ENCODE assay signal across 15 mouse cellular contexts in the genomic region with DNA sequence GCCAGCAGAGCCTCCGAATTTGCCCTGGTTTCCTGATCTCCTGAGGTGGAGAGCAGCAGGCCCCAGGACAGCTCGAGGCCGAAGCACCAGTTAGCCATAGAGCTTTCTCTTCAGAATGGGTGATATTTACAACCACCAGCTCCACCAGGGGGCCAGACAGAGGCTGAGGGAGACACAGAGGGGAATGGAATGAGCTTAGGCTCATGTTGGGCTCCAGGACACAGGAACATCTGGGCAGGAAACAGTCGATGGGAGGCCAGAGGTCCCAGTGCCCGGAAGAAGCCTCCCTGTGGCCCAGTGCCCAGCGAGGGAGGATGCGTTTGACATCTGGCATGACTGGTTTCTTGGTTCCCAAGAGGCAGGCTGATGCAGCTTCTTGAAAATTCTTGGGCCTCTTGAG. TPM values are rescaled to one million over a fixed set of nuclear protein-coding genes. Genes with fewer than 3 reads are reported as not detected.
A peak's percentile ranks its signal among the peaks of the same experiment; 100 is the strongest.
DNase-seq lines count a peak whose midpoint lies in the region; ATAC-seq lines count a peak whose summit lies in the region.
"Had no signal": no experiment of that assay in that cellular context is flagged by ENCODE, and none has a peak within 500 bp of the region (broad histone marks: within the 10 kb centered on the region; RNA-seq: fewer than 3 reads in every experiment).

No protein-coding gene starts in this region.

- no peaks in the 10 kb centered on the region for H3K27me3 ChIP-seq in kidney, embryonic 14.5 days (ENCODE audit: control insufficient read depth, insufficient read depth, low read length)
- H3K27me3 ChIP-seq: neural tube, embryonic 13.5 days had no signal

- WGBS in kidney, embryonic 14.5 days, result 65% methylated on average over 7 of the region's 7 CpGs

- H3K9ac ChIP-seq in kidney, embryonic 14.5 days (ENCODE audit: low read depth, low read length), result no peak overlapping the region
- H3K9ac ChIP-seq: neural tube, embryonic 13.5 days had no signal

- ATAC-seq in kidney, embryonic 14.5 days (ENCODE audit: low FRiP score, low TSS enrichment), result no peak

- no peaks in the 10 kb centered on the region for H3K9me3 ChIP-seq in kidney, embryonic 14.5 days (ENCODE audit: control insufficient read depth, low read length)
- H3K9me3 ChIP-seq: neural tube, embryonic 13.5 days had no signal

- H3K4me2 ChIP-seq in kidney, embryonic 14.5 days (replicated peaks; ENCODE audit: low read depth, low read length), result no peak overlapping the region
- H3K4me2 ChIP-seq: neural tube, embryonic 13.5 days had no signal

- peak; percentile 38 for DNase-seq in adrenal gland, adult 2 months
- DNase-seq in adrenal gland, adult 18-20 months (ENCODE audit: low spot score in 2 of 2), result no peak
- peak; percentile 21 for DNase-seq in kidney, adult 18-20 months
- peak; percentile 92 for DNase-seq in adipocyte (ENCODE audit: low spot score)
- peak; percentile 58 to 66 for DNase-seq in kidney, postnatal 4 days
- DNase-seq in left cerebral cortex, postnatal 36 days (ENCODE audit: low spot score in 2 of 2), result no peak
- DNase-seq in layer of hippocampus, adult 9-11 months, result no peak
- DNase-seq: B cell, adult 2 months; cerebellum, postnatal 10 days; heart, postnatal 36 days; midbrain, embryonic 14.5 days had no signal

- H3K4me3 ChIP-seq in kidney, embryonic 14.5 days (ENCODE audit: low read length), result no peak overlapping the region
- H3K4me3 ChIP-seq: neural tube, embryonic 13.5 days had no signal

- H3K36me3 ChIP-seq in kidney, embryonic 14.5 days (ENCODE audit: control insufficient read depth, insufficient read depth, low read length), result peaks cover 7% of the 10 kb centered on the region; the same call in 1 of the 2 replicates

- peaks cover 7% of the 10 kb centered on the region; the same call in 1 of the 2 replicates for H3K4me1 ChIP-seq in kidney, embryonic 14.5 days (ENCODE audit: control insufficient read depth, insufficient read depth, low read length)

- no peak overlapping the region for H3K27ac ChIP-seq in kidney, embryonic 14.5 days (ENCODE audit: low read depth, low read length)
- H3K27ac ChIP-seq: neural tube, embryonic 13.5 days had no signal

- intact Hi-C loops in left cerebral cortex, postnatal 36 days (cut with DNase I), result no loop called here

RNA-seq across cellular contexts. Expression of gene Cacng1, which starts 17.8 kb away (rescaled TPM):
- not detected for total RNA-seq in adrenal gland, adult 2 months (2021)
- polyA plus RNA-seq in adrenal gland, adult 2 months (2012; rRNA removed), result 0.08 TPM in 2 replicates
- total RNA-seq in adrenal gland, adult 18-20 months (2021), result under 1 TPM in 1 of 2 experiments, not detected in 1; 0.22 TPM
- 0.36 TPM in 1 of 2 replicates, not detected in the other for polyA plus RNA-seq in kidney, embryonic 14.5 days (2014; fragmentation: Nextera tagmentation; extraction: Ambion mirVana)
- total RNA-seq in left cerebral cortex, postnatal 36 days (2021), result not detected
- total RNA-seq: heart, postnatal 36 days; layer of hippocampus, adult 18-20 months; left cerebral cortex, postnatal 25 days had no signal

Comparison
In these comparisons a context has a peak if more than half of its experiments do, and no peak if none do; other contexts are left out.
1. DNase-seq: peak in adrenal gland, adult 2 months (single experiment), kidney, adult 18-20 months (single experiment), adipocyte (single experiment) and kidney, postnatal 4 days (2 of 2); none in adrenal gland, adult 18-20 months (0 of 2), left cerebral cortex, postnatal 36 days (0 of 2) and layer of hippocampus, adult 9-11 months (single experiment).